Mouse (Mus musculus): ENCODE data around the gene Vav2. TPM values are rescaled to one million over a fixed set of nuclear protein-coding genes. Genes with fewer than 3 reads are reported as not detected.

The Vav2 gene
- total RNA-seq, 2 experiments from 2014 or later, result 11.2 to 11.5 TPM

DNA sequence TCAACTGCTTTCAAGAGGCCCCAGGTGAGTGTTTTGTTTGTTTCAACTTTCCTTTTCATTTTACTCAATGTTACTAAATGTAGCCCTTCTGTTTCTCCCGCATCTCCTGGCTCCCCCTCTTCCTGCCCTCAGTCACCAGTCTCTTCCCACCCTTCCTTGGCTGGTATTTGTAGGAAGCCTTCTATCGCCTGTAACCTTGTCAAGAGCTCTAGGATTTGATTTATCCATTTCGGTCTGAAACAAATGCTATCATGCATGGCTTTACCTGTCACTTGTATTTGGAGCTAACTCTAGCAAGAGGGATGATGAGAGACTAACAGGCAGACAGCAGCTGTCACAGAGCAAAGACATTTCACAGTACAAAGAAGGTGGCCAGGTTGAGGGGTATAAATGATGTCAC is 18.6 kb downstream of the Vav2 start:
- DNase-seq, result no peak

DNA sequence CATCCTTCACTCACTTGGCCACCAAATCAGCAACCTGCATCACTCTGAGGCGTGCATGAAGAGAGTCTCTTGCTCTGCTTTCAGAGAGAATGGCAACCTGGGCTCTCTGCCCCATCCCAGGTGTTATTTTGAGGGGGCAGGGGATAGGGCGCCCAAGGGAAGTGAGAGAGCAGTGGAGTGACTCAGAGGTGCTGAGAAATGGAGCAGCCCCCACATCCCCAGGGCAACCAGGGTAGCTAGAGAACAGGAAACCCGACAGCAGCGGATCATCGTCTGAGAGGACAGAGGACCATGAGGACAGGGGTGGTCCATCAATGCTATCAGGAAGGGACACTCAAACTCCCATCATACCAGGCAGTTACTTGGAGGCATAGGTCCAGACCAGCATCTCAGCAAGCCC is 19.9 kb downstream of the Vav2 start:
- DNase-seq, result no peak

DNA sequence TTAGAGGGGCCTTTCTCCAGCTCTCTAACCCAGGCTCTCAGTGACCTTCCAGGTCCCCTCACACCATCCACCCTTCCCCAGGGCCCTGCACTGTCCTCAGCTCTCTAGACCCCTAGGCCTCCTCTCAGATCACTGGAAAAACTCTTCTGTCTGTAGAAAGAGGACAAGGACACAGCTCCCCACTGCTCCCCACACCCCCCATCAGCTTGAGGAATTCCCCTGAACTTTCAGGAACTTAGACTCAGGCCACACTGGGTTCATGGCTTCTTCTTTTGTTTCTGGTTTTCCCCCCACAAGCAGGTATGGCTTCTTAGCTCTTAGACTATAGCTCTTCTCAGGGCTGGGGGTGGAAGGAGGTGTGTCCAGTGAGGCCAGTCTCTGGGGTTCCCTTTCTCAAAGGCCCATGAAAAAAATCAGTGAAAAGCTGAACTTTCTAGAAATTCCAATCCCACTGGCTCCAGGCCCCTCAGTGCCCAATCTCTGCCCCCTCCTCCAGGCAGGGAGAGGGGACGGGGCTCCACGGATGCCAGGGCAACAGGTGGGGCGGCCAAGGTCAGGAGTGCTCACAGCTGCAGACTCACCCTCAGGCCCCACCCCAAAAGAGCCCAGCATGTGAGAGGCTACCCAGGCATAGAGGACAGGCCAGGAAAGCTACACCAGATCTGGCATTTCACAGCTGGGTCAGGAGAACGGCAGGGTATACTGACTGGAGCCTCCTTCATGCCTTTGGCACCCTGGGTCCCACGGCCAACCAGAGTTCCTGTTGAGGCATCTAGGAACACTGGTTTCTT is 21.5 kb downstream of the Vav2 start:
- DNase-seq, result no peak

DNA sequence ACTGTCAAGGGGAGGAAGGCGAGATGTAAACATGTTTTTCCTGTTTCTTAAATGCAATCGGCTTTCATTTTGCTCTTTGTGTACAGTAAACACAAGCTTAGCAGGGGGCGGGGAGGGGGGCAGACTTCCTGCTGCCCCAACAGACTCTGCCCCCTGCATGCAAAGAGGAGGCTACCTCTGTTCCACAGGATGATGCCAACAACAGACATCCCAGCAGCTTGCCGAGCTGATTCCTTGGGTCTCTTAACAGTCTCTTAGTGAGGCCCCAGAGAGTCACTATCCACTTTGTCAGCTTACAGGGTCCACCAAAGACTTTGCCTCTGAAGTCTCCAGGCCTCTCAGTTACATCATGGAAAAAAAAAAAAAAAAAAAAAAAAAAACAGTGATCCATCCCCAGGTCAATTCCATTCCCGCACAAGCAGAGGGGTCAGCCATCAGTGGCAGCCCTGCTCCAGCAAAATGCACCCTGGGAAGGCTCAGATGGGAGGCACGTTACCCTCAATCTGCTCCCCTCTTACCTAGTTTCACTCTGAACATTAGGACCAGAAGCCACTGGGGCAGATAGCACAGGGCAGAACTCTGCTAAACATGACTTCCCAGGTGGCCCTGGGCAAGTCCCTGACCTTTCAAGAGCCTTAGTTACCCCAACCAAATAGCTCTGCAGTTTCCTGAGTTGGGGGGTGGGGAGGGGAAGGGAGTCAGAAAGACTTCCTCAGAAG is 22.3 kb downstream of the Vav2 start:
- no peak for DNase-seq

DNA sequence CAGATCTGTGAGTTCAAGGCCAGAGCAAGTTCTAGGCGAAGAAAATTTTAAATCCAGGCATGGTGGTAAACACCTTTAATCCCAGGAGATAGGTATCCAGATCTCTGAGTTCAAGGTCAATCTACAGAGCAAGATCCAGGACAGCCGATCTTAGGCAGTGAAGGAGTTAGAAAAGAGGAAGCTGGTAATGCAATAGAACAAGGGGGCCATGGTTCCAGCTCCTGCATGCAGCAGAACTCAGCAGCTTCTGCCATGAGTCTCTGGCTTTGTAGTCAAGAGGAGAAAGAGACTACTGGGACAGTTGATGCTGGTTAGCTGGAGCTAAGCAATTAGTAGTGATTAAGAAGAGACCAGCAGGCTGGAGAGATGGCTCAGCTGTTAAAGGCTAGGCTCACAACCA is 25.3 kb downstream of the Vav2 start:
- no peak for DNase-seq

DNA sequence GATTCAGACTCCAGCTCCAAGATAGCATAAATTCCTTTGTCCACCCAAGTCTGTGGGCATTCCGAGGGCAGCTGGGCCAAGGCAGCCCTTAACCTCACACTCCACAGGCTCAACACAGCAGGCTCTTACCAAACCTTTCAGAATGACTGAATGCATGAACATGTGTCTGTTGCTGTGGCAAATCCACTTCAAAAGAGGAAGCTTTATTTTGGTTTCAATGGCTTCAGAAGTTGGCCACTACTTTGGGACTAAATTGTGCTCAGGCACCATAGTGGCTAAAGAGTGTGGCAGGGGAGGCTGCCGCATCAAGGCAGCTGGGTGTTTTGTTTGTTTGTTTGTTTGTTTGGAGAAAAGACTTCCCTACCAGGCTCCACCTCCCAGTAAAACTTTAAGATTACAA is 26.8 kb downstream of the Vav2 start:
- no peak for DNase-seq

DNA sequence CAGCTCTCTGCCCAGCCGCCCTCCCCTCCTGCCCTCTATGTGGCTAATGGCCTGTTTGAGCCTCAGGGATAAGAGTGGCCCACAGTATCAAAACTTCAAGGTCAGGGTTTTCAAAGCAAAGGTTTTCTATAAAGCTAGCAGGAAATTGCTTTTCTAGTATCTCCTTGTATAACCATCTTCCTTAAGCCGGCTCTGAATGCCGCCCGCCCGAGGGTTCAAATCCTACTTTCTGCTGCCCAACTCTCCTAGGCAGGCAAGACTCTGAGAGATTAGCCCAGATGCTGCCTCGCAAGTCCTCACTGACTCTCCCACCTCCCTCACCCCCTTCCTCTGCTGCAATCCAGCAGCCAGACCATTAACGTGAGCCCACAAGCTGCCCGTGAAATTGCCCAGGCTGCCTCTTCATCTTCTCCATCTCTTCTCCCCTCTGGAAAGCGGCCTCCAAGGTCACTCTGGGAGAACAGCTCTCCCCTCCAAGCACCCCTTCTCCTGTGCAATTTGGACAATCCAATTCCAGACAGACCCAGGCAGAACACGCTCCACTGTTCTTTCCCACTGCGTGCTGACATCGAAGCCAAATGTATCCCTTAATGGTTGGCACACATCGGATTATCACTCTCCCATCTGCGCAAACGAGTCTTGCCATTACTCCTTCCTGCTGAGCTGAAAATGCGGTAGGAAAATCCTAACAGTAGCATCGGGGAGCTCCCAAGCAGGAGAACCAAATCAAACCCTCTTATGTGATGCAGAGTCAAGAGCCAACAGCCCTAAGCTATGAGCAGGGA is 30.0 kb downstream of the Vav2 start:
- DNase-seq, result peak in 1 of 2 experiments; percentile 27

DNA sequence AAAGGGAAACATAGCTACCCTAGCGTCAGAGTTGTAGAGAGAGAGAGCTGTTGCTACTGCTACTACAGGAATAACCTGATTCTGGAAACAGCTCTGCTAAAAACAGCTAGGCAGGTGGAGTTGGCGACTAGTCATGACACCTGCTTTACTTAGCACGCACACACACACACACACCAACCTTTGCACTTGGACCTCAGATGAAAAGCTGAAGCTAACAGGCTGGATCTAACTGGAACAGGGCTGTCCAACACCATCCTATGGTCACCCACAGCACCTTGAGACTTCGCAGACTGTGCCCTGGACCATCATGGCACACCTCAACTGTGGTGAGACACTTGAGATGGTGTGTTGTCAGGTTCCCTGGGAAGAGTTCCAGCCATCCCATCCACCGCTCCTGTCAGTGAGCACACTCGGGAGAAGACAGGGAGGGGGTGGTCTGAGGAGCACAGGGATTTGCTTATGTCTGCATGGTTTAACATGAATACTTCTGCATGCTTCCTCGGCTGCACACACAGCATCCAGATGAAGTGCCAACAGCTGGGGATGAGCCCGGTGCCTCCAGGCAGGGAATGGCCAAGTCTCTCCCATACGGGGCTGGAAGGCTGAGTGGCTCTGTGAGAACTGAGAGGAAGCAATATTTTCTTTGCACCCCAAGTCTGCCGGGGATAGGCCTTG is 32.5 kb downstream of the Vav2 start:
- no peak for DNase-seq

DNA sequence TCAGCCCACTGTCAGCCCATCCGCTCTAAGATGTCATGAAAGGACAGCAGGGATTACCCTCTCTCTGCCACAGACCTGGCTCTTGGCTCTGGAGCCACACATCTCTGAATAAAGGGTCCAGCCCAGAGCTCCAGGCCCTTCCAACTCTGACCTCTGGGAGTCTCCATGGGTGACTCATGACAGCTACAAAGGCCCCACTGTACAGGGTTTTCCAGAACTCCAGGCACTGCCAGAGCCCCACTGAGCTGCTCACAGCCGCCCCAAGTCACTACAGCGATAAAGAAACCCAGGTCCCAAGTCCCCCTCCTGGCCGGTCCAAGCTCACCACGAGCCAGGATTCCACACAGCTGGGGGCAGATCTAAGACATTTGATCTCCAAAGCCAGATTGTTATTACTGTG is 34.6 kb downstream of the Vav2 start:
- no peak for DNase-seq

DNA sequence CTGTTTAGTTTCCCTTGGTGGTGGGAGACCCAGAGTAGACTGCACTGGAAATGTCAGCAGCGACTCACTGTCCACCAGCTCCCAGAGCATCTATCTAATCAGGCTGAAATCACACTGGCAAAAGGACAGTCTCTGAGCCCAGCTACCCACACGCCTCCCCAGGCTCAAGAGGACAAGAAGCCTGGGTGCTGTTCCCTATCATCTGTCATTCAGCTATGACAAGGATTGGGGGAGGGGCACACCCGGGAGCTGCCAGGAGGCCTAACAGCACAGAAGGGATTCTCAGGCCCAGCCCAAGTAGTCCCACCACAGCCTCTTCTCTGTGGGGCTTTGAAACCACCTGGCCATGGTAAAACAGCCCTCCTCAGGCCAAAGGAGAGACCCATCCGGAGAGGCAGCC is 36.1 kb downstream of the Vav2 start:
- no peak for DNase-seq

DNA sequence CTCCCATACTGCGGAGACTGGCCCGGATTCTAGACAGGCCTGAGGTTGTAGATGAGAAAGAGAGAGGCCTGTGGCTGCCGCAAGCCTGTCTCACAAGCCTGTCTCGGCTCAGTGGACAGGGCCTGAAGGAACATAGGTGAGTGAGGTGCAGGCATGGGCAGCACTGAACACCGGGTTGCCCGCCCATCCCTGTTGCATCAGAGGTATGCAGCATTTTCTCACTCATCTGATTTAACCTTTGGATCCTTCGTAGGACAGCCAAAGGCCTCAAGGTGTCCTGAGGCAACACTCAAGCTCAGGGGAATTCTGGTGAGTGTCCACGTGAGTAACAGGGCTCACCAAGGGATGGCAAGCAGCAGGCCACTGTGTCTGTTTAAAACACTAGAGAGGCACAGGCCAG is 36.5 kb downstream of the Vav2 start:
- DNase-seq, result no peak

DNA sequence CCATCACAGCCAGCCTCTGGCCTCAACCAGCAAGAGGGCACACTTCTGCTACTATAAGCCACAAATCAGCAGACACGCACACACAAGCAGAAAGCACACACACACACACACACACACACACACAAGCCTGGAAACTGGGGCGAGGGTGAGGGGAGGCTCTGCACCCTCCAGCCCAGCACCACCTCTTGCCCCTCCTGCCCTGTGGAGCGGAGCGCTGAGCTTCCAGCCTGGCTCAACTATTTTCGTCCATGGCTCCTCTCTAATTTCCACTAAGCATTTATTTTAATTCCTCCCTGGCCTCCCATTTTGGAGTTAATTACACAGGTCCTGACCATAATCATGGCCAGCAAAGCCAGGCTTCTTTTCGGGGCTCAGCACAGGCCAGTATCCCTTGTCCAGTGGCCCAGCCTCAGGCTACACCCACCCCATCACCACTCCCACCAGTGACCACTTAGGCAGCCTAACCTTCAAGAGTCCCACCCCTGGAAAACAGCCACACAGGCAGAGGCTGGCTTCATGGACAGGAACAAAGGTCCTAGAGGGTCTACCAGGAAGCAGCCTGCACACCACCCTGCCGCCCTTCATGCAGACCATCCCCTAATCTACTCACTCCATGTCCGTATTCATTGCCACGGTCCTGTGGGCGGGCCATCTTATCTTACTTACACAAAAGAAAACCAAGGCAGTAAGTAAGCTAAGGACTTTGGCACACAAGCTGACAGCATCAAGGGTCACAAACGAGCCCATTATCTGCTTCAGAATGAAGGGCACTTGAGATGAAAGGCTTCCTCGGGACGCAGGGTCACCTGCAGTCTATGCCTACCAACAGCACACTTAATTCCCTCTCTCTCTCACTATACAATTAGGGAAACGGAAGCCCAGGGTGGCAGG is 37.3 kb downstream of the Vav2 start:
- no peak for DNase-seq

DNA sequence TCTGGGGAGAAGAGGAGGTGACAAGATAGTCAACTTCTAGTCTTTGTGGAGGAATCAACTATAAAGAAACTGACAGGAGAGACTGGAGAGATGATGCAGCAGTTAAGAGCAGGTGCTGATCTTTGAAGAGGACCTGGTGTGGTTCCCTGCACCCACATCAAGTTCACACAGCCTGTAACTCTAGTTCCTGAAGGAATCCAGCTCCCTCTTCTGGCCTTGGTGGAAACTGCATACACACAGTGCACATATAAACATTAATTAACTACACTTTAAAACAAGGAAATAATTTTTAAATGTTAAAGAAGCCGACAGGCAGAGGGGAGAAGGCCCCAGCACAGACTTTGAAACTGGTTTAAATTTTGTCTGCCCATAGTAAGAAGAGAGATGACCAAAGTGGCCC is 39.6 kb downstream of the Vav2 start:
- DNase-seq, result no peak

DNA sequence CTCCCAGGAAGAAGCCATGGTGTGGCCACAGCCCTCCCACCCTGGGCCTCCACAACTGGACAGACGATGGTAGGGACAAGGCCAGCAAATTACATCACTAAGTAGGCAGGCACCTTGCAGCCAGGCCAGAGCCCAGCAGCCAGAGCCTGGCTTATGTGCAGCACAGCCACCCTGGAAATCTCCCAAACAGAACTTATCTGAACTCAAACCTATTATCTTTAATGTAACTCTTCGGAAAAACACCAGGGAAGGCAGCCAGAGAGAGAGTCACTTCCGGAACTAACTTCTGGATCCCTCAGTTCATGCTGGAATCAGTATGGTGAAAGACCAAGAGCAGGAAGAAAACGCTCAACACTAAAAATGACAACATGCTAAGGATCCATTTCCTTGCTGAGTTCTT is 45.1 kb downstream of the Vav2 start:
- no peak for DNase-seq

DNA sequence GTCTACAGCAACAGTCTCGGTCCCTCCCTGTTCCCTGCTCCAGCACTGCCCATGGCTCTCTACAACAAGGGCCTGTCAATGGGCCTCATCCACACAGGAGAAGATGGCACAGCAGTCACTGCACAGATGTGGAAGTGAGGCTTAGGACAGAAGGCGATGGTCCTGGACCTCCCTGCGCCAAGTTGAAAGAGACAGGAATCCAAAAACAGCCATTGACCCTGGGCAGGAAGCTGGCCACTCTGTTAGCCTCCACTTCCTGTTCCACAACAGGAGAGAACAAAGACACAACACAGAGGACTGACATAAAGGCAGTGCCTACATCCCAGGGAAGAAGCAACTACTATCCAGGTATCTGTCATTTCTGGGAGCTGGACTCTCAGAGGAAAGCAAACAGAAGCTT is 45.6 kb downstream of the Vav2 start:
- DNase-seq, result no peak

DNA sequence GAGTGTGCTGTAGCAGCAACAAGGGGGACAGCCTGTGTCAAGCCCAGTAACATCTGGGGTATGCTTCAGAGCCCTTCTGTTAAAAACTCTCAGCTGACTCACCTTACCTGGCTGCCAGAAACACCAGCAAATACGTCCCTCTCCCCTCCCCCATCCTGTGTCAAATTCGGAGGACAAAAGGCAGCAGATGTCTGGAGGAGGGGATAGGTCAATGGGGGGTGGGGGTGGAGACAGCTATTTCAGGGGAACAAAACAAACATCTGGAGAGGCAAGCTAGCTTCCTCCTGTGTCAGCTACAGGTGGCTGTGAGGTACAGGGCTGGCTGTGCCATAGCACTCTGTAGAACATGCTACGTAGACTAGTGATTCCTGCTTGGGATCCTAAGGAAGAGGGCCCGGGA is 49.0 kb downstream of the Vav2 start:
- DNase-seq, result no peak

DNA sequence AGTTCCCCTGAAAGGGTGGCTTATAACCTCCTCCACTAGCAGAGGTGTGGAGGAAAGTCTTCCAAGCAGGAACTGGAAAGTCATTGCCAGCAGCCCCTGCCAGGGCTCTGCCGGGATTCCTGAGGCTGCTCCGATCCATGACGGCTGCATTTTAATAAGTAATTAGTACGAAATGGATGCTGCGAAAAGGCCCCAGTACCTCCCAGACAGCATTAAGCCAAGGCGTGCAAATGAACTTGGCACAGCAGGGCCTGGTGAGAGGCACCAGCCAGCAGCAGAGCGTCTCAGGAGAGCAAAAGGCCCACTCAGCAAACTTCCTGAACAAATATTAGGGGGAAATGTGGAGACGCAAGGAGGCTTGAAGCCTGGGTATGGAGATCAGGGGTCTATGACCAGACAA is 49.7 kb downstream of the Vav2 start:
- no peak for DNase-seq

DNA sequence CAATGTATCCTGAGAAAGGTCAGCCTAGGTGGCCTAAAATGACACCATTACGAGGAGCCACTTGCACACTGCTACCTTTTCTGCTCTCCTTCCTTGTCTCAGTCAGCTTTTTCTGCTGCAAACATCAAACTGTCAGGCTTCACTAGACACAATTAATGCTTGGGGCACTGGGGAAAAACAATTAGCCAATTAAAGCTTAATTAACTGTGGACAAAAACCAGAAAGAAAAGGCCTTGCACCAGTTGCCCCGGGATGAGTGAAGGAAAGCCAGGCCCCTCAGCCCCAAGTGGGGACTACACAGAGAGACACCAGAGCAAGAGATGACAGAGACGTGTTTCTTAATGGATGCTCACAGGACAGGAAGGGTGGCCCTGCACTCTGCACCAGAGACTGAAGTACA is 51.7 kb downstream of the Vav2 start:
- DNase-seq, result no peak

DNA sequence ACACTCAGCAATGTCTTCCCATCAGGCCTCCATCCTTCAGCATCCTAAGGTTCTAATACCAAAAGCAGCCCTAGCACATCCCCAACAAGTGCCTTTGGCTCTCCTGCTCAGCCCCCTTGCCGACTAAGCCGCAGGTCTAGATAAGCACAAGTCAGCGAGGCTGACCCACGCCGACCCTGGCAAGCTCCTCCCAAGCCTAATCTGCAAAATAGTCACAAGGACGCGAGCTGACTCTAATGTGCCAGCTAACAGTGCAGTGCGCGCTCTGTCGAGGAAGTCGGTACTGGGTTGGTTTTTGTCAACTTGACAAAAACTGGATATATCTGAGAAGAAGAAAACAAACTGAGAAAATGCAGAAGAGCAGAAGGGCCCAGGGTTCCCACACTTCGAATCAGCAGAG is 53.5 kb downstream of the Vav2 start:
- DNase-seq, result no peak

DNA sequence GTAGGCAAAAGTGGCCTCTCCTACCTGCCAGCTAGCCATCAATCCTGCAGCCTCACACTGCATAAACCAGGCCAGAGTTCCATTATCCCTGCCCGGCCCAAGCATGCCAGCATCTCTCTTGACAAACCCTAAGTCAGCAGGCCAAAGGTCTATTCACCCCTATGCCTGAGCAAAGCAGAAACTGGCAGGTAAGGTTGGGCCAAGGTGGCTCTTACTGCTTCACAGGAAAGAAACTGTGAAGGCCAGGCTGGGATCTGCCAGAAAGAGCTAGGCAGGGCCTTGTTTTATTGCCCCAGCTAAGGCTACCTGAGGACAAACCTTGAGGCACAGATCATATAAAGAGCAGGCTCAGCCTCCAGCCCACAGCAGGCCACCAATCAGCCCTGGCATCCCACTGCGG is 55.4 kb downstream of the Vav2 start:
- DNase-seq, result no peak

DNA sequence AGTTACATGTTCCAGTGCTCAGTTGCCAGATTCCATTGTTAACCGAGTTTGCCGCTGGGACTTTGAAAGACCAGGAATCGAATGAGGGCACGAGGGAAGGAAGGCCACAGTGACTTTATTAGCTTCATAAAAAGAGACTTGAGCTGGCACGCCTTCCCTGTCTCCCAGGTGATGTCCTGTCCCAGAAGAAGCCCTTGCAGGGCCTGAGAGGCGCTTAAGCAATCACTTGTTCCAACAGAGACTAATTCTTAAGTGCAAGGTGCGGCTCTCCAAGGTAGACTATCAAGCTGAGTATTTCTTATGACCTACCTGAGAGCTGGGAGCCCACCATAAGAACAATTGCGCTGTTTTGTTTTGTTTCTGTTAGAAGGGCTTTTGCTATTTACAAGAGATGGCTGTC is 57.9 kb downstream of the Vav2 start:
- DNase-seq, result no peak

DNA sequence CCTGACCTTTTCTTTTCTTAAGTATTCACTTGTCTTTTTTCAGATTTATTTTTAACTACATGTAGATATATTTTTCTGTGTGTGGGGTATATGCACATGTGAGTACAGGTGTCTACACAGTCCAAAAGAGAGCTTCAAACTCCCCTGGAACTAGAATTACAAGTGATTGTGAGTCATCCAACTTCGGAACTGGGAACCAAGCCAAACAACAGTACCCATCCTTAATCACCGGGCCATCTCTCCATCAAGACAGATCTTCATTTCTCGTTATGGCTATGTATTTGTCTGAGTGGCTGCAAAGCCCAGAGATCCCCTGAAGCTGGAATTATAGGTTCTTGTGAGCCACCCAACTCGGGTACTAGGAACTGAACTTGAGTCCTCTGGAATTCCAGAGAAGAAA is 61.5 kb downstream of the Vav2 start:
- no peak for DNase-seq
